Mouse (Mus musculus) hindbrain, embryonic 16.5 days (tissue): Measurements from ENCODE around the gene Pdhb. TPM values are rescaled to one million over a fixed set of nuclear protein-coding genes. Genes with fewer than 3 reads are reported as not detected.
A peak's percentile ranks its signal among the peaks of the same experiment; 100 is the strongest.

Source experiments
- ATAC-seq: fragments of 200-750 bp; cut with Nextera tagmentation; 2 replicates; pipeline ENCODE4 v1.8.0; 2017; ENCODE audit warnings: moderate TSS enrichment, moderate library complexity
- H3K27ac ChIP-seq: fragments of 300-500 bp; sonication (generic); 2 replicates; pipeline ENCODE4 v1.5.1; 2014; ENCODE audit warnings: low read depth, mild to moderate bottlenecking, control low read depth, low read length, moderate library complexity
- H3K27me3 ChIP-seq: fragments of 300-500 bp; sonication (generic); replicated peaks from 2 replicates; pipeline ENCODE4 v1.6.1; 2014; ENCODE audit warnings: low read length; ENCODE audit not compliant: control insufficient read depth, insufficient read depth
- H3K36me3 ChIP-seq: fragments of 300-500 bp; sonication (generic); 2 replicates; pipeline ENCODE4 v1.6.1; 2014; ENCODE audit warnings: mild to moderate bottlenecking, low read length, moderate library complexity, mixed read lengths; ENCODE audit not compliant: control insufficient read depth, insufficient read depth
- H3K4me1 ChIP-seq: fragments of 300-500 bp; sonication (generic); 2 replicates; pipeline ENCODE4 v1.6.1; 2014; ENCODE audit warnings: low read depth, low read length; ENCODE audit not compliant: control insufficient read depth, insufficient read depth
- H3K4me2 ChIP-seq: fragments of 300-500 bp; sonication (generic); 2 replicates; pipeline ENCODE4 v1.6.1; 2014; ENCODE audit warnings: mild to moderate bottlenecking, low read length, control low read depth, moderate library complexity
- H3K4me3 ChIP-seq: fragments of 300-500 bp; sonication (generic); 2 replicates; pipeline ENCODE4 v1.5.1; 2014; ENCODE audit warnings: mild to moderate bottlenecking, low read length, control low read depth, moderate library complexity
- H3K9ac ChIP-seq: fragments of 300-500 bp; sonication (generic); 2 replicates; pipeline ENCODE4 v1.6.1; 2014; ENCODE audit warnings: low read depth, mild to moderate bottlenecking, control low read depth, low read length, moderate library complexity
- H3K9me3 ChIP-seq: fragments of 300-500 bp; sonication (generic); 2 replicates; pipeline ENCODE4 v1.6.1; 2014; ENCODE audit warnings: mild to moderate bottlenecking, low read length, moderate library complexity; ENCODE audit not compliant: control insufficient read depth
- WGBS: fragments of 180-500 bp; shearing (Covaris S2); extraction: QIAGEN DNeasy Blood & Tissue Kit; methylation state at CpG from one replicate; pipeline ENCODE4 v1.1.7; 2014; 5-methylcytosine and 5-hydroxymethylcytosine counted together
- polyA plus RNA-seq: library from polyadenylated mRNA; unstranded; fragments of >200 nt; fragmentation: Nextera tagmentation; extraction: Ambion mirVana; gene quantifications from 2 replicates; pipeline ENCODE4 v1.2.1, GENCODE M21; 2015

Gene Pdhb
- polyA plus RNA-seq = 274 and 298 TPM in 2 replicates

- WGBS = 0% methylated on average over 64 of the region's 64 CpGs
- no peaks in the 10 kb centered on the region for H3K9me3 ChIP-seq
- peak within 1 kb of the TSS; percentile 91 for H3K4me2 ChIP-seq
- no peaks in the 10 kb centered on the region for H3K27me3 ChIP-seq
- H3K4me1 ChIP-seq = peaks cover 9% of the 10 kb centered on the region
- H3K36me3 ChIP-seq = peaks cover 17% of the 10 kb centered on the region
- H3K27ac ChIP-seq = peak within 1 kb of the TSS; percentile 89
- H3K9ac ChIP-seq = peak within 1 kb of the TSS; percentile 93
- peak within 1 kb of the TSS; percentile 98 for H3K4me3 ChIP-seq
- peak; percentile 100 for ATAC-seq
Measured at GRCm38 (mm10) chr14:8172507-8173410, at the start of gene Pdhb. Pdhb (minus strand) TSS chr14:8173025.

GRCm38 (mm10) chr14:8222561-8222960 lies 49.7 kb upstream of the Pdhb start:
- 98% methylated on average over 16 of the region's 16 CpGs for WGBS

GRCm38 (mm10) chr14:8220912-8221311 lies 48.1 kb upstream of the Pdhb start:
- Histone ChIP-seq H3K27ac (no peak overlapping the region), H3K9me3 (no peaks in the 10 kb centered on the region), H3K36me3 (peaks cover 6% of the 10 kb centered on the region), H3K9ac (no peak overlapping the region), H3K4me3 (no peak overlapping the region), H3K4me1 (peaks cover 18% of the 10 kb centered on the region), H3K4me2 (no peak overlapping the region), H3K27me3 (0 out of 2 replicates have a peak, but pooled peaks cover 2% of the 10 kb centered on the region)
- 92% methylated on average over 2 of the region's 2 CpGs for WGBS
- ATAC-seq = no peak

More at GRCm38 (mm10) chr14:8222561-8222960, 49.7 kb upstream of the Pdhb start:
- Histone ChIP-seq H3K4me2 (no peak overlapping the region), H3K36me3 (peaks cover 6% of the 10 kb centered on the region), H3K9me3 (no peaks in the 10 kb centered on the region), H3K4me1 (peaks cover 12% of the 10 kb centered on the region), H3K4me3 (no peak overlapping the region), H3K9ac (no peak overlapping the region), H3K27ac (no peak overlapping the region), H3K27me3 (no peaks in the 10 kb centered on the region)
- ATAC-seq = no peak

GRCm38 (mm10) chr14:8220306-8220705 lies 47.5 kb upstream of the Pdhb start:
- peaks cover 6% of the 10 kb centered on the region for H3K36me3 ChIP-seq
- ATAC-seq = no peak
- peaks cover 24% of the 10 kb centered on the region for H3K4me1 ChIP-seq
- WGBS = 60% methylated on average over 7 of the region's 7 CpGs
- no peaks in the 10 kb centered on the region for H3K9me3 ChIP-seq
- no peak overlapping the region for H3K4me3 ChIP-seq
- no peak overlapping the region for H3K27ac ChIP-seq
- H3K4me2 ChIP-seq = no peak overlapping the region
- H3K27me3 ChIP-seq = 0 out of 2 replicates have a peak, but pooled peaks cover 2% of the 10 kb centered on the region
- H3K9ac ChIP-seq = no peak overlapping the region

- 38% methylated on average over 11 of the region's 11 CpGs for WGBS
- Histone ChIP-seq H3K9me3 (no peaks in the 10 kb centered on the region), H3K9ac (no peak overlapping the region), H3K27ac (no peak overlapping the region), H3K4me1 (peaks cover 28% of the 10 kb centered on the region), H3K4me2 (no peak overlapping the region; the same call in 1 of the 2 replicates), H3K4me3 (no peak overlapping the region), H3K27me3 (0 out of 2 replicates have a peak, but pooled peaks cover 2% of the 10 kb centered on the region), H3K36me3 (peaks cover 6% of the 10 kb centered on the region)
- ATAC-seq = no peak
Measured at GRCm38 (mm10) chr14:8219876-8220275, 47.1 kb upstream of the Pdhb start.

GRCm38 (mm10) chr14:8218730-8219380 lies 46.0 kb upstream of the Pdhb start:
- Histone ChIP-seq H3K4me3 (no peak overlapping the region), H3K9me3 (no peaks in the 10 kb centered on the region), H3K36me3 (peaks cover 6% of the 10 kb centered on the region), H3K27ac (peak overlapping the region; percentile 67), H3K4me2 (peak overlapping the region; percentile 32), H3K9ac (0 out of 2 replicates have a peak overlapping the region, but pooled peaks have one; percentile 17), H3K27me3 (0 out of 2 replicates have a peak, but pooled peaks cover 2% of the 10 kb centered on the region), H3K4me1 (peaks cover 30% of the 10 kb centered on the region)
- ATAC-seq = no peak
- 15% methylated on average over 10 of the region's 10 CpGs for WGBS

GRCm38 (mm10) chr14:8218238-8218637 lies 45.4 kb upstream of the Pdhb start:
- Histone ChIP-seq H3K36me3 (peaks cover 6% of the 10 kb centered on the region), H3K27ac (peak overlapping the region; percentile 67; the same call in 1 of the 2 replicates), H3K9me3 (no peaks in the 10 kb centered on the region), H3K4me1 (peaks cover 30% of the 10 kb centered on the region), H3K4me3 (no peak overlapping the region), H3K27me3 (0 out of 2 replicates have a peak, but pooled peaks cover 2% of the 10 kb centered on the region), H3K4me2 (peak overlapping the region; percentile 32), H3K9ac (no peak overlapping the region)
- WGBS = 28% methylated on average over 7 of the region's 7 CpGs
- ATAC-seq = no peak

GRCm38 (mm10) chr14:8216100-8216499 lies 43.3 kb upstream of the Pdhb start:
- ATAC-seq = no peak
- H3K27ac ChIP-seq = no peak overlapping the region
- WGBS = 73% methylated on average over 5 of the region's 5 CpGs
- H3K27me3 ChIP-seq = 0 out of 2 replicates have a peak, but pooled peaks cover 2% of the 10 kb centered on the region
- H3K4me2 ChIP-seq = peak overlapping the region; percentile 87
- no peaks in the 10 kb centered on the region for H3K9me3 ChIP-seq
- H3K4me1 ChIP-seq = peaks cover 30% of the 10 kb centered on the region
- H3K9ac ChIP-seq = peak overlapping the region; percentile 1; the same call in 1 of the 2 replicates
- H3K4me3 ChIP-seq = no peak overlapping the region
- no peaks in the 10 kb centered on the region for H3K36me3 ChIP-seq
